Mouse (Mus musculus) adrenal gland, postnatal 36 days (tissue): ENCODE results near the gene Fbp1. TPM values are rescaled to one million over a fixed set of nuclear protein-coding genes. Genes with fewer than 3 reads are reported as not detected.
"Not testable (repeated sequence)": the region's sequence is repeated elsewhere in the genome, so short reads cannot be mapped to it uniquely, and the experiment has no call there.

Experiments
- DNase-seq, 2 experiments: peaks; one replicate each; pipeline ENCODE4 v3.0.0; 2021; ENCODE audit warnings: mixed read lengths in 1 of 2
- total RNA-seq, 2 experiments: library from RNA; stranded (reverse); gene quantifications; 2 replicates each; pipeline ENCODE4 v1.2.3; 2021

Fbp1 gene
- total RNA-seq, 2 experiments from 2014 or later = 1.3 to 1.4 TPM

DNA sequence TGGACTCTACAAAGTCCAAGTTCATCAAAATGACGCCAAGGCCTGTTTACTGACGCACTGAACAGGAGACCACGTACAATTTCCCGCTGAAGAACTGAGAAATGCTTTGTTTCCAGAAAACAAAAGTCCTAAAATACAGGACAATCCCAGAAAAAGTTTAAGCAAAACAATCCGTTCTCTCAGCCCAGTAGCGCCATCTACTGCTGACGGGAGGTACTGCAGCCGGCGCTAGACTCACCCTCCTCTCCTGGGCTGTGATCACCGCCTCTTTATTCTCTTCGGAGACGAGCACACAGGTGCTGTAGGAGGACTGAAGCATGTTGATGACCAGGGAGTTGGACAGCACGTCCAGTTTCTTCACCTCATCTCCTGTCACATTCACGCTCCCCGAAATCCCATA lies 33.4 kb downstream of the Fbp1 start:
- peak; percentile 83 for DNase-seq

- no peak for DNase-seq
Measured at GRCm38 (mm10) chr13:62833341-62833740, 54.7 kb downstream of the Fbp1 start.

DNA sequence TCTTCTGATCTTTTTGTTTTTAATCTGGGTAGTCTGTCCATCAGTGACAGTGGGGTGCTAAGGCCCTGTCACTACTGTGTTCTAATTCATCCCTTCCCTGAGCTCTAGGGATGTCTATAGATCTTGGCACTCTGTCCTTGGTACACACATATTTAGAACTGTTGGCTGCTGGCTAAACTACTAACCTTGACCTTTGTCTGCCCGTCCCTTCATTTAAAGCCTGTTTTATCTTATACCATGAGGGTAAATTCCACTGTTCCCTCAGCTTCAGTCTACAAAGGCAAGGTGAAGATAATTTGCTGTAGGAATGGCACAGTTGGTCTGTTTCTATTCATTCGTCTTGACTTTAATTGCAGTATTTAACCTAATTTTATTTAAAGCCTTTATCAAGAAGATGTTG lies 55.8 kb downstream of the Fbp1 start:
- DNase-seq = no peak

DNA sequence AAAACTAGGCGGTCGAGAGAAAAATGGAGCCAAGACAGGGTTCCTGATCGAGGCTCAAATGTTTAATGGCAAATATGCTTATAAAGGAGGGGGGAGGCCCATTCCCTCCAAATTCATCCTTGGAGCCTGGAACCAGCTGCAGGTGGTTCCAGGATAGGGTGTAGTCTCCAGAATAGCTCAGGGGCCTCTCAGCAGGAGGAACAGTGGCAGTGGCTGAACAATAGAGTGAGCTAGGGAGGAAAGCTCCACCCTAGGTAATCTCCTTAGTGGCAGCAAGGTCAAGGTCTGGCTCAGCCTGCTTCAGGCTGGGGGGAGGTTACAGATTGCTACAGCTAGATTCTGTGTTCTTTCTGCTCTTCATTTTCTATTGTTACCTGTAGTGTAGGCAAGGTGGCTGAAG lies 72.4 kb downstream of the Fbp1 start:
- DNase-seq = not testable (repeated sequence)

Other genes with a start within 250 kb of the Fbp1 start
- gene Platr25, start 127.6 kb downstream of the Fbp1 start, total RNA-seq = 1 to 10 TPM; 4.6 to 4.7 TPM
- 1 to 10 TPM; 1.3 to 1.9 TPM for gene Gm5141, start 102.5 kb downstream of the Fbp1 start, total RNA-seq
- 1 to 10 TPM; 1.2 to 6.5 TPM for gene Fbp2, start 29.9 kb downstream of the Fbp1 start, total RNA-seq
- gene 2010111I01Rik, start 76.6 kb upstream of the Fbp1 start, total RNA-seq = 10 to 100 TPM; 80.6 to 90.0 TPM